Mouse (Mus musculus): ENCODE results near the gene Ankrd54.

DNA sequence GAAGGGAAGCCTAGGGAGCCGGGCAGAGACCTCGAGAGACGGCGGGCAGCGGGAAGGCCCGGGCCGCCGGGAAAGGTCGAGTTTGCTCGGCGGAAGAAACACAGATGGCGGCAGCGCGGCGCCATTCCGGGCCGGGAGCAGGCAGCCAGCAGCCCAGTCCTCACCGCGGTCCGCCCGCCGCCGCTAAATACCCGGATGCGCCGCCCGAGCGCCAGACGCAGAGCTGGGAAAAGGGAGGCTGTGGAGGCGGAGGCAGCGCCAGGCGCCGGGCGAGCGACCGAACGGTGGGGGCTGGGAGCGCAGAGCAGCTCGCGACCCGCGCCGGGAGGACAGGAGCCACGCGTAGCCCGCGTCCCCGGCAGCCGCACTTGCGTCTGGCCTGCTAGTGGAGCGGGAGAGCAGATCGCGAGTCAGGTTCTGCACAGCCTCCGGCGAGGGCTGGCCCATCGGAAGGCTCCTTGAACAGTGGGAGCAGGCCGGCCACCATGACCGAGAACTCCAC, 34.4 kb downstream of the Ankrd54 start, which contains the start of gene H1f0:
- TF ChIP-seq POLR2A (IDR thresholded peaks at IDR 0.05; ENCODE audit: insufficient read depth, low read depth, low read length), result peak; percentile 77
- no peak for TF ChIP-seq CTCF (IDR thresholded peaks at IDR 0.05; ENCODE audit: insufficient read depth, low read depth, low read length)
